Mouse (Mus musculus) cerebellum, adult 9-10 months (tissue): ENCODE measurements at regions not wholly inside any gene's neighbourhood (a gene's known extent, or its start where the extent isn't known, plus 50 kb on each side); places are given as distances from the start of the nearest gene placed in this dataset.

Experiments used
- DNase-seq: peaks from one replicate; pipeline ENCODE4 v3.0.0; 2022

GRCm38 (mm10) chr4:148384251-148385230, 60.0 kb downstream of the Ubiad1 start:
- peak; percentile 44 for DNase-seq

DNA sequence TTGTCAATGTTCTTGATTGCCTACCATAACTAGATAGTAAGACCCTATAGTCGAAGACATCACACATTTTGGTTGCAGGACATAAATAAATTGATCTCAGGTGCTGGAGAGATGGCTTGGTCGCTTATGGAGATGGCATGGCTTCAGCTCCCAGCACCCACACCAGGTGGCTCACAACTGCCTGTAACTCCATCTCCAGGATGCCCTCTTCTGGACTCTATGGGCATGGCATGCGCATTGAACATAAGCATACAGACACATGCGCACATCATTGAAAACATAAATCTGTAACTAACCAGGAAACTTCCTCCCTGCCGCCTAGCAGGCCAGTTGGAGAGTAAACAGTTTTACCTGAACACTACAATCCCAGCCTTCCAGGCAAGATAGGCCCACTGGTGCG, 64.0 kb downstream of the Ubiad1 start:
- no peak for DNase-seq

- no peak for DNase-seq
Observed at GRCm38 (mm10) chr4:148378491-148378890, 66.1 kb downstream of the Ubiad1 start.

GRCm38 (mm10) chr4:148377368-148377767, 67.2 kb downstream of the Ubiad1 start:
- no peak for DNase-seq

DNA sequence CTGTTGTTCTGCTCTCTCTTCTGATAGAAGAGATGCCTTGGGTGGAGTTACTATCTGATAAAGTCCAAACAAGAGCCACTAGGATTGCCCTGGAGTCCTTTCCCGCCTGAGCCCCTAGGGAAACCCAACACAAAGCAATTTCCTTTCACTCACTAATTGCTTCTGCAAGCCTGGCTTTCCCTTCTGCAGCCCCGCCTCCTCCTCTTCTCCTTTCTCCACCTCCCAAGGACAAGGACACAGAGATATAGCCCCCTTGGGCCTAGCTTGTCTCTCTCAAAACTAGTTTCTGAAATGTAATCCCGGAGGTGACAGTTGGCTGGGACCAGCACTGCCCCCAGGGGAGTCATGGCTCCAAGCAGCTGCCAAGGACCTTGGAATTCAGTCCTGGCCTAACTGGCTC, 68.1 kb downstream of the Ubiad1 start:
- DNase-seq, result no peak

GRCm38 (mm10) chr4:148371489-148371888, 73.1 kb downstream of the Ubiad1 start:
- DNase-seq, result peak; percentile 66

DNA sequence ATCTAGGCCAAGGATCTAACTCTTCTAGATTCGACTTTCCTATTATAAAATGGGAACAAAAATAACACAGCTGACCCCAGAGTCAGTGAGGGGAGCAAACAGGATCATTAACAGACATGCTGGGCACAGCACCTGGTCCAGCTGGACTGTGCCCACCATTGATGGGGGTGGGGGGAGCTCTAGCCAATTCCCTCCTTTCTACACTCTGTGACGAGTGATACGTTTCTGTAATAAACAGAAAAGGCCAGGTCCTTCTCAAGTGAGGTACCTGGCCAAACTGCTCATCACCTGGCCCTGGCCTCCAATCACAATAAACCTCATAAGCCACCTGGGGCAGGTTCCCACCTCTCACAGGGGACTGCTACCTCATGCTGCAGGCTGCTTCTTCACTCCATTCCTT, 76.9 kb downstream of the Ubiad1 start:
- no peak for DNase-seq

DNA sequence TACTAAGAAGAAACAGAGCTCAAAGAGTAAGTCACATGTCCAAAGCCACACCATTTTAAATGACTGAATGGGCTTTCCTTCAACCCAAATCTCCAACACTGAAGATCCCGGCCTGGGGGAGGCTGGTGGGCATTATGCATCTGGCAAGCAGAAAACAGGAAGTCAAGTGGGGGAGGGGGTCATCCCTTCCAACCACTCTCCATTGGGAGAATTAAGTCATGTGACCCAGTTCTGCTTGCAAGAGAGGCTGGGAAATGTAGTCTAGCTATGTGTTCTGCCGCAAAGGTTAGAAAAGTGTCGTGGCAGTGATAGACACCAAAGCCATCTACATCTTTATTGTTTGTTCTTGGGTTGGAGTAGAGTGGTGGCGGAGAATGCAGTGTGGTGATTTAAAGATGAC, 78.0 kb upstream of the Disp3 start:
- DNase-seq, result no peak

GRCm38 (mm10) chr4:148363366-148364121, 75.8 kb upstream of the Disp3 start:
- peak; percentile 34 for DNase-seq

DNA sequence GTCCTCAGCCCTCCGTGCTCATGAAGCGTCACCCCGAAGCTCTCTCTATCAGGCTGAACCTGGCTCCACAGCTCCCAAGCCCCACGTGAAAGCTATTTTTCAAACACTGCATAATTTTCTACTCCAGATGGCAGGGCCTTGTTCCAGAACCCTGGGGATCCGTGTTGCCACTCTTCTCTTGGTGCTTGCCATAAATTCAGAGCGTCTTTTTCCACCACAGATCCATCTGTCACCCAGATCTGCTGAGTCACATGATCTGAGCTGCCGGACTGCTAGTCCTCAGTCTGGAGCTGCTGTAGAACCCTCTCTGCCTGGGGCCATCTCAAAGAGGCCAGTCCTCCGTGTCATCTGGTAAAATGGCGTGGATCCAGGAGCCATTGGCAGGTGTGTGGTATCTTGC, 73.2 kb upstream of the Disp3 start:
- DNase-seq, result peak; percentile 98

DNA sequence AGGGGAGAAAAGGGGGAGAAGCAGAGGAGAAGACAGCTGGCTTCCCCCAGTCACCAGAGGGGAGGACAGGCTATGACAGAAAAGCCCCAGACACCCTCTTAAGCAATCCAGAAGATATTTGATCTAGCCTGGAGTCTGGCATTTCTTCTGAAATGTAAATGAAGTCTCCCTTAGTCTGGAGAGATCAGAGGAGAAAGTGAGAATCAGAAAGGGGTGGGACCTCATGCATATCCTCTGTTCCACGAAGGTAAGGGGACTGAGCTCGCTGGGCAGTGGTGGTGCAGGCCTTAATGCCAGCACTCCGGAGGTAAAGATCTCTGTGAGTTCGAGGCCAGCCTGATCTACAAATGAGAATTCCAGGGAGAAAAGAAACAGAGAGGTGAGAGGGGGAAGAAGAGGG, 70.6 kb upstream of the Disp3 start:
- DNase-seq, result no peak

GRCm38 (mm10) chr4:148357221-148357621, 69.5 kb upstream of the Disp3 start:
- peak; percentile 63 for DNase-seq

GRCm38 (mm10) chr4:148356654-148357053, 68.9 kb upstream of the Disp3 start:
- peak; percentile 58 for DNase-seq

DNA sequence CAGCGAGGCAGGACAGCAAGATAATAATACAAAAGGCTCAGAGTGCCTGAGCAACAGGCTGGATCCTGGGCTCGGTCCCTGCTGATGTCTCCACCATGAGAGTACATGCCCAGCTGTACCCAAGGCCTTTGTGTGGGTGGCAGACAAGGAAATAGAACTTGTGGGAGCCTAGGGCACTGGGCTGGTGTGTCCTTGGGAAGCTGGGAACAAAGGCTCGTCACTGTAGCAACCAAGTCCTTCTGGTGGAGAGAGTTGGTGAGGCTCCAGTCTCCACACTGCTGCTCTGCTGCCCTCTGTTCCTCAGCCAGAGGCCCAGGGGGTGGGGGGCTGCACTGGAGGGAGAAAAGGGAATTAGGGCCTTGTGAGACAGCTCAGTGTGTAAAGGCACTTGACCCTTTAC, 66.2 kb upstream of the Disp3 start:
- DNase-seq, result no peak

- DNase-seq, result no peak
Observed at GRCm38 (mm10) chr4:148352690-148353089, 64.9 kb upstream of the Disp3 start.

DNA sequence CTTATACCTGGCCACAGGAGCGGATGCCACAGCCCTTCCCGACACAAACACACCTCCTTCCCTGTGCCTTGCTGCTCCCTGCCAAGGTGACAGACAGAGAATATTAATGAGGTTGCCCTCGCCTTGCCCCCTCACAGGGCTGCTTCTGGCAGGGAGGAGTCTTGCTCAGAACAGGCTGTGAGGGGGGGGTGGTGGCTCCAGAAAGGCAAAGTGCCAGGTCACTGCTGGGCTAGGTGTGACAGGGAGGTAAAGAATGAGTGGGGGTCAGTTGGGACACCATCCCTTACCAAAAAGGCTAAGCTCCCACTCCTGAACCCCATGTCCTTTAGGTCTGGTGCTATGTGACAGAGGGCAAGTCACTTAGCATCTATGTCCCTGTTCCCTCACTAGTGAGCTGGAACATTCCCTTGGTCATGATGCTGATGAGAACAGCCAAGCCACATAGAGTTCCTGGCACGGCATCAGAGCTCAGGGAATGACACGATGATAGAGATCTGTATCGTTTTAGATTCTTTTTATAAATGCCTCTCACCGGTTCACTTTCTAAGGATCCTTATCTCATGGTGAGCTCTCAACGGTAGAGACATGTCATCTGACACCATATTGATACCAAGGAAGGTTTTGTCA, 53.9 kb upstream of the Disp3 start:
- DNase-seq, result no peak

- no peak for DNase-seq
Observed at GRCm38 (mm10) chr4:148340342-148340741, 52.6 kb upstream of the Disp3 start.

DNA sequence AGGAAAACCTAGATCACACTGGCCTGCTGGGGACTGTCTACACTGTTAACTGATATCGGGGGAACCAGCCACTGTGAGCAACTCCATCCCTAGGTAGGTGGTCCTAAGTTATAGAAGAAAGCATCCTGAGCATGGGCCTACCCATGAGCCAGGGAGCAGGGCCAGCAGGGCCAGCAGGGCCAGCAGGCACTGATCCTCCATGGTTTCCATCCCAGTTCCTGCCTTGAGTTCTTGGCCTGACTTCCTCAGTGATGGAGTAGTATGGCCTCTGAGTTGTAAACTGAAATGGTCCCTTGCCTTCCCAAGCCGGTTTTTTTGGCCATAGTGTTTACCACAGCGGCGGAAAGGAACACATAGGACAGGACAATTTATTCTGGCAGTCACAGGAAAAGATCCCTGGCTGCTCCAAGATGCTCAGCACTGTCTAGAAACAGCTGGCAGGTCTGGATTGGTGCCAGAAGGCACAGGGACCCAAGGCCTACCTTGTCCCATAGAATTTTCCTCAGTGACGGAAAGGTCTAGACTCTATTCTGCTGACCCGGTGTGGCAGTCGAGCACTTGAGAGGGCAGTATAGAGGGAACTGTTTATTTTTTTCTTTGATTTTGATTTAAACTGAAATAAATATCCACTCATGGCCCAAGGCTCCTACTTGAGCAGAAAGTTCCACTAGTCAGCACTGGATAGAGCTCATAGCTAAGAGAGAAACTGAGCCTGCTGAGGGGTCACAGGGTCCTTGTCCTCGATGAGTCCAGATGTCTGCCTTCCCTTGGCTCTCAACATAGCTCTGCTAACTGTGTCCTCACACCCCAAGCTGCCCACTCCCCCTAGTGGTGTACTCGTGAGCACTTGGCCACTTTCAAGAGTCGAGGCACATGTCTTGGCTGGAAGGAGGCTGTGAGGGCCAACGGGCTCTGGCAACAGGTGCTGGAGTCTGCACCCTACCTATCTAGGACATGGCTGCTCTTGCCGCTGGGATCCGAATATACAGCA, 50.4 kb upstream of the Disp3 start:
- DNase-seq, result peak; percentile 23
